Mouse (Mus musculus) left cerebral cortex, postnatal 36 days (tissue): Measurements from ENCODE around the gene Pid1. TPM values are rescaled to one million over a fixed set of nuclear protein-coding genes. Genes with fewer than 3 reads are reported as not detected.

Experiments used
- DNase-seq, 2 experiments: peaks; one replicate each; pipeline ENCODE4 v3.0.0; 2021 to 2022; ENCODE audit warnings: low spot score in 2 of 2, mixed read lengths in 1 of 2
- intact Hi-C: fragments of 180-260 bp; cut with DNase I; formaldehyde crosslinking; loops from one replicate; pipeline ENCODE4 v1.15.1; 2025
- total RNA-seq, 2 experiments: library from RNA; stranded (reverse); gene quantifications; 2 replicates each; pipeline ENCODE4 v1.2.3; 2021

Pid1 gene
- 10 to 100 TPM; 38.0 to 54.5 TPM for total RNA-seq

DNA sequence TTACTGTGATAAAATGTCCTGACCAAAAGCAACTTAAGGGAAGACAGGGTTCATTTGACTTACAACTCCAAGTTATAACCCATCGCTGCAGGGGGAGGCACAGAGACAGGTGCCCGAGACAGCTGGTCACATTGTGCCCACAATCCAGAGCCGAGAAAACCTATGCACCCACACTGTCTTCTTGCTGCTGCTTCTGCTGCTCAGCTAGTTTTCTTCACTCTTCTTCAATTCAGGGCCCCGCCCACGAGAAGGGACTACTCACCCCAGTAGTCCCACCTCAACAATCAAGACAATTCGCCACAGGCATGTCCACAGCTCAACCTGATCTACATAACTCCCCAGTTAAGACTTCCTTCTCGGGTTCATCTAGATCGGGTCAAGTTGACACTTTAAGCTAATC is at the start of gene Pid1:
Pid1 (minus strand) TSS at position 214 of the 400 bp plus-strand sequence.
- DNase-seq, result no peak
- intact Hi-C loops, result no loop called here

DNA sequence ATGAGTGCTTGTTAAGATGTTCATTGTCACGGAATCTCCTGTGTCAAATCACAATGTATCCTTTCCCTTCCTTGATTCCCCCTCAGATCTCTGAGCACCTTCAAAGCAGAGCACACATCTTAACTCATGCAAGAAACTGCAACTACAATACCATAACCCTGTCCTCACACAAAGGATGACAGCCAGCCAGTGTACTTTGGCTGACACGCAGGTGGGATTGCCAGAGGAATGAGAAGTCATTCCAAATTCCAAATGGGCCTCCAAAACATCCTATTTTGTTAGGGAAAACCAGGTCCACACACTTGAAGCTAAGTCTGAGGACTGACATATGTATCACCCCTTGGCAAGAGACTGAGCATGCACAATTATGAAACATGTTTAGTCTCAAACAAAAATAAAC is 45.5 kb upstream of the Pid1 start:
- intact Hi-C loops, result no loop called here

DNA sequence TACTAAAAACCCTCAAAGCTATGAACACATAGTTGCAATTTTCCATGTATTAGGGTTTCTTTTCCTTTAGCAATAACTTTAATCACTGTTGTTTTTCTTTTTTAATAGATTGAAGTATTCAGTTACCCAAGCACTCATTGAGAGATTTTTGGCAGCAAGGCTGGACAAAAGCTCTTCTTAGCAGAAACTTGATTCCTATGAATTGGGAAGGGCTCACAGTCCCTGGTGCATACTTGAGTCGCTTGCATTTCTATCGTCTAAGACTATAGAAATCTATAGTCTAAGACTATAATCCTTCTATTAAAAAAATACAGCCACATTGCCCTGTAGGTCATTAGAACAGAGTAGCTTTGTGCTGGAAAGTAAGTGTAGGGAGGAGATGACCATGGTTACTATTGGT is 44.9 kb upstream of the Pid1 start:
- intact Hi-C loops, result no loop called here
- DNase-seq, result no peak

More for the DNA sequence above, 45.5 kb upstream of the Pid1 start:
- no peak for DNase-seq

- intact Hi-C loops, result no loop called here
- no peak for DNase-seq
Observed at GRCm38 (mm10) chr1:84406891-84407290, 42.9 kb upstream of the Pid1 start.

DNA sequence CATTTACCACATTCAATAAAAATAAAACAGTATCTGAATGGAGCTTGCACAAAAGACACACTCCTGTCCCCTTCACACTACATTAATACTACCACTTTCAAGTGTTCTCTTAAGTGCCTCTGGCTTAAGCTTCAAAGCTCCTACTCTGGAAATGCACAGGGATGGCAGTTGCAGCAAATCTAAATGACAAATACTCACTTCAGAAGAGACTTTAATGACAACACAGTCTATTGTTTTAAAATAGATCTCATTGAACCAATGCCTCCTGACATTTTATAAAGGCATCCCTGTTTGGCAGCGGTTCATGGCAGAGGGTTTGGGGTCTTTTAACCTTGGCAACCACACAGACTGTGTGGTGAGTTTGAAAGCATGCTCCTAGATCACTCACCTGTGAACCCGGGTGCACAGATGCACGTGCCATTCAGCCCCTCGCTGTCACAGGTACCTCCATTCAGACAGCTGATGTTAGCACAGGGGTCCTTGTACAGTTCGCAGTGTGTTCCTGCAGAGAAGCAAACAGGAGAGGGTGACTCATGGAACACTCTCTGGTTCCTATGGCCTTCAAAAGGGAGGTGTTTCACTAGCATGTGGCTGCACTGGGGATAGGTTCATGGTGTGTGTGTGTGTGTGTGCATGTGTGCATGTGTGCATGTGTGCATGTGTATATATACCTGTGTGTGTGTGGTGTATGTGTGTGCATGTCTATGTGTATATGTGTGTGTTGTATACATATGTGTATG is 41.7 kb upstream of the Pid1 start:
- no peak for DNase-seq
- intact Hi-C loops, result no loop called here

DNA sequence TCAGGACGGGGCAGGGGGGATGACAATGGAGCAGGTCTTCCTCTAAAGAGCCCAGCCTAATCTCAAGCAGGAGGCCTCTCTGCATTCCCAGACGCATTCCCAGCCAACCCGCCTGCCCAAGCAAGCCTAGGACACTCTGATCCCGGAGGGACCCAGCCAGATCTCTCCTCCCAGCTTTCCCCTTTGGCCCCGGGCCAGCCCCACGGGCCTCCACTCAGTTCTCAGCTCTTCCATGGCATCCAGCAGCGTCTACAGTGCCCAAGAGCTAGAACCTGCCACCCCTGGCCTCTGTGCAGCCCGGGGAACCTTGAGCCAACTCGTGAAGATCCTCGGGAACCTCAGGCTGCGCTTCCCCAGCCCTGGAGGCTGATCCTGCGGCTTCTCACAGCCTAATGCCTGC is 40.9 kb upstream of the Pid1 start:
- no peak for DNase-seq
- intact Hi-C loops, result no loop called here

- no peak for DNase-seq
- intact Hi-C loops, result no loop called here
Observed at GRCm38 (mm10) chr1:84402154-84402553, 38.2 kb upstream of the Pid1 start.

GRCm38 (mm10) chr1:84399671-84400070 is 35.7 kb upstream of the Pid1 start:
- DNase-seq, result no peak
- intact Hi-C loops, result no loop called here

GRCm38 (mm10) chr1:84399118-84399517 is 35.1 kb upstream of the Pid1 start:
- DNase-seq, result no peak
- intact Hi-C loops, result no loop called here

- intact Hi-C loops, result no loop called here
- DNase-seq, result no peak
Observed at GRCm38 (mm10) chr1:84396787-84397186, 32.8 kb upstream of the Pid1 start.

DNA sequence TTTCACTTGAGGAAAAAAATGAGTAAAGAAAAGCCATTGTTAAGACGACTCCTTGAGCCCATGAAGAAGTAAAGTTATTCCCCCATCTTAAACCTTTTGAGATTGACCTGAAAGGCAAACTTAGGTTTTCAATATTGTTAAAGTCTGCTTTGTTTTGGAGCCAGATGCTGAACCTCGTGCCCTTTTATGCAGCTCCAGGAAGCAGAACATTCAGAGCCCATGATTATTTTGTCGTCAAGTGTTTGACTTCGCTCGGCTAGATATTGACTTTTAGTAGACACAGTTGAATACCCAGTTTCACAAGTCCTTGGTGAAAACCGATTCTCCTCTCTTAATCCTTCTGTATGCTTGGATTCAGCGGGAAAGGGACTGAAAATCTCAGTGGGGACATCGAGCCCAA is 31.9 kb upstream of the Pid1 start:
- no peak for DNase-seq
- intact Hi-C loops, result no loop called here

GRCm38 (mm10) chr1:84390961-84391360 is 27.0 kb upstream of the Pid1 start:
- intact Hi-C loops, result no loop called here
- no peak for DNase-seq

DNA sequence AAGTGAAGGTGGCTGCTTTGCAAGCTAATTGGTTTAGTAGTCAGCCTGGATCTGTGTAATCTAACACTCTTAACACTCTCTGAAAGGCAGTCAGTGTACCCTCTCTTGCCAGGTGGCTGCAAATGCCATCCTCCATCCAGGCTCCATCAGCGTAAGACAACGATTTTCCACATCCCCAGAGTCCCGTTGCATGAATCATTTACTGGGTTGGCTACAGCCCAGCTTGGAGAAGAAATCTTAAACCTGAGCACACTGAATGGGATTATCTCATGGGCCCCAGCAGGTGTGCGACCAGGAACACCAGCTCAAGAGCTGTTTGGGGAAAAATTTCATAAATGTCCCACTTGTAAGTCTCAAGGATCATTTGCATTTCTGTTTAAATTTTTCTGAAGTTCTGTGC is 23.6 kb upstream of the Pid1 start:
- intact Hi-C loops, result no loop called here
- no peak for DNase-seq

GRCm38 (mm10) chr1:84386481-84387146 is 22.6 kb upstream of the Pid1 start:
- peak; percentile 27 to 33 for DNase-seq
- intact Hi-C loops, result no loop called here

DNA sequence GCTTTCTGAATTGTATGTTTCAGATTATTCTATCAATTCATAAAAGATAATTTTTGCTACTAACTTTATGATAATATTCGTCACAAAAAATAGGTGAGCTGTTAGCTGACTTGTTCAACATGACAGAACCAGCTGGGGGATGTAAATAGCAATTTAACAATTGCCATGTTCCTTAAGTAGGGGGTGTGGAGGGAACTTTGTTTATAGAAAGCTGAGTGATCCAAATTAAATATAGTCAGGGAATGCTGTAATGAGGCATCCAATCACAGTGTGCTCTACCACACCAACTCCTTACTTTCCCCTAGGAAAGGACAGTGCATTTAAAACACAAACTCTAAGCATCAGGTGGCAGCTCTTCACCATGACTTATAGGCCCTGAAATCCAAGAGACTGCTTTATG is 18.7 kb upstream of the Pid1 start:
- intact Hi-C loops, result no loop called here
- DNase-seq, result no peak

- intact Hi-C loops, result no loop called here
- DNase-seq, result no peak
Observed at GRCm38 (mm10) chr1:84382064-84382463, 18.1 kb upstream of the Pid1 start.

DNA sequence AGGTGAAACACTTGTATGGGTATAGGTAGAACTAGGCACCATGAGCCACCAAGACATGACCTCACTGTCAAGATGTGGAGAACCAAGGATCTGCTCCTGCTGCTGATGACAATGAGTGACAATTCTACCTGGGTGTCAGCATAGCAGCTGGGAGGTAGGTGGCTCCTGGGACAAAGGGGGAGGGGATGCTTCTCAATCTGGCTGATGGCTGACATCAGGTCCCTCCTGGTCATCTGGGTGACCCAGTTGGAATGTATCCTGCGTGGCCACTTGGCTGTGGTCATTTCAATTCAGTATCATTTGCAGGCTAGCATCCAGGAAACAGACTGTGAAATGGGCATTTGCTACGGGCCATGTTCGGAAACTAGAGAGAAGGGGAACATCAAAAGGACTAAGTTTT is 16.9 kb upstream of the Pid1 start:
- no peak for DNase-seq
- intact Hi-C loops, result no loop called here

- DNase-seq, result no peak
Observed at GRCm38 (mm10) chr1:84367733-84368132, 3.8 kb upstream of the Pid1 start.

DNA sequence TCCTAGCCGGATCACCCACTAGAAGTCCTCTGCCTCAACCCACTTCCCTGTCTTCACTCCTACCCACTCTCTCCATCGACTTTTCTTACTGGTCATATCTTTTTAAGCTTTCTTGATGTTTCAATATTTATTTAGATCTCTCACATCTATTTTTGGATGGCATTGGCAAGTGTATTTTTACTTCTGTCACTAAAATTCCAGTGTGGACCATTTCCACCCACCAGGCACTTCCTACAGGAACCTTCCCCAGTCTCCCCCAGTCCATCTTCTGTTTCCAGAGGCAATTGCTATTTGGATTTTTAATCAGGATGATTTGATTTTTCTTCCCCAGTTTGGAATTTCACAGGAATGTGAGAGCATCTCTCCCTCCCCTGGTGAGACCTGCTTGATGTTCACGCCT is 2.6 kb upstream of the Pid1 start:
- intact Hi-C loops, result no loop called here
- DNase-seq, result no peak

More at GRCm38 (mm10) chr1:84367733-84368132, 3.8 kb upstream of the Pid1 start:
- intact Hi-C loops, result no loop called here

DNA sequence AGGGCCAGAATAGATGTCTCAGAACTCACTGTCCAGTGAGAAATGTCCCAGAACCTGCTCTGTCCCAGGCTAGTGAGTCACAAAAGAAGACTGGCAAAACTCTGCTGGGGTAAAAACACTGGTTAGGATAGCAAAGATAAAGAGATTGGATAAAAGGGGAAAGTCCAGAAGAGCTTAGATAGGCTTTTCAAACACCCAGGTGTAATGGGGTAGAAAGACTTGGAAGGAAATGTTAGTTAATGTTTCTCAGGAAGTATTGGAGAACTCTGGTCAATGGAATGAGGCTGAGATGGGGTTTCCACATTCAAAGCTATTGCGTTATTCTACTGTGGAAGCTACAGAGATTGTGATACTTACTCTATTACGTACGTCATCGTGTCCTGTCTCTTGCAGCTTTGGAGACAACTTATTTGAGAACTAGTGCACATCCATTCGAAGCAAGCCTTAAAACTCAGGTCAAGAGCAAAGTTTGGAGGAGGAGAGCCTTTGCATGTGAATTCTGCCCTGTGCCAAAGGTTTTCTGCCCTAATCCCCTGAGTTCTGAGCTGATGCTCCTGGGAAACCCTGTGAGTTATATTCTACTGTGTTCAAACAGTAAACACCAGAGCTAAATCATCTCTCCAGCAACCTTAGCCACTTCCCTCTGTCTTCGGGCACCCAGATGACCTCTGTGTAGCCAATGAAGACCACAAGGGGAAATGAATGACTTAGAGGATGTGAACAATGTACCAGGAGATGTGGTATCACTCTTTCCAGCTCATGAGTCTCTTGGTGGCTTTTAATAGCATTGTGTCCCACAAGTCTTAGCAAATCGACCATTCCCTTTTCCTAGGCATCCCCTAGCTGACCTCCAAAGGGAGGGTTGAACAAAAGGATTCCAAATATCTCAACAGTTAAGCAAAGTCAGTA is 1.0 kb downstream of the Pid1 start:
- no peak for DNase-seq
- intact Hi-C loops, result no loop called here
